Mouse (Mus musculus): ENCODE data around the gene Clec2l.
"Not testable (repeated sequence)": the region's sequence is repeated elsewhere in the genome, so short reads cannot be mapped to it uniquely, and the experiment has no call there.

The Clec2l gene

GRCm38 (mm10) chr6:38662714-38663615 is at the start of gene Clec2l:
Gene Clec2l, plus strand, starts transcription at chr6:38663069.
- DNase-seq: no peak

- DNase-seq: no peak
Observed at GRCm38 (mm10) chr6:38622406-38622805, 40.5 kb upstream of the Clec2l start.

GRCm38 (mm10) chr6:38623457-38623856 is 39.4 kb upstream of the Clec2l start:
- no peak for DNase-seq

- no peak for DNase-seq
Observed at GRCm38 (mm10) chr6:38624439-38624838, 38.4 kb upstream of the Clec2l start.

GRCm38 (mm10) chr6:38626086-38626485 is 36.8 kb upstream of the Clec2l start:
- no peak for DNase-seq

- DNase-seq: no peak
Observed at GRCm38 (mm10) chr6:38627081-38627480, 35.8 kb upstream of the Clec2l start.

GRCm38 (mm10) chr6:38627486-38627885 is 35.4 kb upstream of the Clec2l start:
- DNase-seq: no peak

GRCm38 (mm10) chr6:38629556-38629955 is 33.3 kb upstream of the Clec2l start:
- no peak for DNase-seq

- DNase-seq: no peak
Observed at GRCm38 (mm10) chr6:38632826-38633225, 30.0 kb upstream of the Clec2l start.

- DNase-seq: no peak
Observed at GRCm38 (mm10) chr6:38634461-38634860, 28.4 kb upstream of the Clec2l start.

- DNase-seq: peak; percentile 42 to 45
Observed at GRCm38 (mm10) chr6:38635941-38636851, 26.7 kb upstream of the Clec2l start.

- DNase-seq: peak; percentile 37 to 47
Observed at GRCm38 (mm10) chr6:38636852-38637618, 25.8 kb upstream of the Clec2l start, which contains the start of gene Klrg2. Gene Klrg2, minus strand, starts transcription at chr6:38637242.

GRCm38 (mm10) chr6:38640401-38640800 is 22.5 kb upstream of the Clec2l start:
- DNase-seq: no peak

- no peak for DNase-seq
Observed at GRCm38 (mm10) chr6:38641228-38641627, 21.6 kb upstream of the Clec2l start.

GRCm38 (mm10) chr6:38641645-38642044 is 21.2 kb upstream of the Clec2l start:
- no peak for DNase-seq

GRCm38 (mm10) chr6:38642593-38642992 is 20.3 kb upstream of the Clec2l start:
- no peak for DNase-seq

GRCm38 (mm10) chr6:38643039-38643438 is 19.8 kb upstream of the Clec2l start:
- DNase-seq: no peak

- peak; percentile 50 to 53 for DNase-seq
Observed at GRCm38 (mm10) chr6:38649545-38649944, 13.3 kb upstream of the Clec2l start.

GRCm38 (mm10) chr6:38650263-38650937 is 12.5 kb upstream of the Clec2l start:
- DNase-seq: peak; percentile 74 to 75

GRCm38 (mm10) chr6:38661626-38662025 is 1.2 kb upstream of the Clec2l start:
- DNase-seq: no peak

- DNase-seq: peak; percentile 27 to 42
Observed at GRCm38 (mm10) chr6:38669580-38669979, 6.7 kb downstream of the Clec2l start.

GRCm38 (mm10) chr6:38670488-38670887 is 7.6 kb downstream of the Clec2l start:
- not testable (repeated sequence) for DNase-seq

Measured in B cell, adult 2 months (primary cell).